Comparison of ENCODE assay signal across 8 mouse cellular contexts in genomic region chr19:5742241-5742641, GRCm38 (mm10). TPM values are rescaled to one million over a fixed set of nuclear protein-coding genes. Genes with fewer than 3 reads are reported as not detected.
DNase-seq lines count a peak whose midpoint lies in the region; ATAC-seq and TF ChIP-seq lines count a peak whose summit lies in the region.

No protein-coding gene starts in this region.

- peak overlapping the region; percentile 90 for H3K9ac ChIP-seq in limb, embryonic 14.5 days (ENCODE audit: low read depth, low read length, severe bottlenecking)
- H3K9ac ChIP-seq in stomach, embryonic 14.5 days (replicated peaks; ENCODE audit: low read depth, low read length) = peak overlapping the region; percentile 89

- ATAC-seq in limb, embryonic 14.5 days (ENCODE audit: low FRiP score, low read depth) = peak; percentile 27; the same call in 1 of the 2 replicates
- 0 out of 2 replicates have a peak, but pooled peaks have one; percentile 28 for ATAC-seq in stomach, embryonic 14.5 days (ENCODE audit: insufficient number of reproducible peaks, insufficient read depth, low FRiP score, low read depth)

- no peak overlapping the region for H3K27ac ChIP-seq in thymus, adult 2 months (ENCODE audit: control insufficient read depth, insufficient read depth, low read length)
- H3K27ac ChIP-seq in limb, embryonic 14.5 days (replicated peaks; ENCODE audit: low read depth, low read length) = peak overlapping the region; percentile 96
- H3K27ac ChIP-seq in stomach, embryonic 14.5 days (ENCODE audit: low read length) = peak overlapping the region; percentile 94

- peak overlapping the region; percentile 78 for H3K4me2 ChIP-seq in limb, embryonic 14.5 days (replicated peaks; ENCODE audit: low read depth, low read length, severe bottlenecking)
- H3K4me2 ChIP-seq in stomach, embryonic 14.5 days (replicated peaks; ENCODE audit: low read depth, low read length) = peak overlapping the region; percentile 98

- no peak for TF ChIP-seq POLR2A in thymus, adult 2 months (IDR thresholded peaks at IDR 0.05; ENCODE audit: control insufficient read depth, extremely low read depth, insufficient read depth, low read length, poor library complexity)
- no peak for TF ChIP-seq POLR2A in limb, embryonic 14.5 days (IDR thresholded peaks at IDR 0.05; ENCODE audit: borderline replicate concordance, extremely low read depth, insufficient read depth, insufficient read length)

- H3K4me1 ChIP-seq in thymus, adult 2 months (replicated peaks; ENCODE audit: control insufficient read depth, insufficient read depth, low read length) = 0 out of 2 replicates have a peak, but pooled peaks cover 3% of the 10 kb centered on the region
- peaks cover 50% of the 10 kb centered on the region for H3K4me1 ChIP-seq in limb, embryonic 14.5 days (ENCODE audit: control insufficient read depth, insufficient read depth, low read length)
- H3K4me1 ChIP-seq in stomach, embryonic 14.5 days (ENCODE audit: control insufficient read depth, insufficient read depth, low read length) = peaks cover 36% of the 10 kb centered on the region

- peak overlapping the region; percentile 20; the same call in 1 of the 2 replicates for H3K4me3 ChIP-seq in thymus, adult 2 months (ENCODE audit: control insufficient read depth, insufficient read depth, low read length)
- peak overlapping the region; percentile 89 for H3K4me3 ChIP-seq in limb, embryonic 14.5 days (replicated peaks; ENCODE audit: low read length)
- H3K4me3 ChIP-seq in stomach, embryonic 14.5 days (ENCODE audit: low read depth, low read length) = peak overlapping the region; percentile 77

- DNase-seq in embryo, embryonic 10 days (ENCODE audit: low spot score) = peak; percentile 39
- DNase-seq in embryo, embryonic 10.5 days (ENCODE audit: low spot score) = no peak
- DNase-seq in thymus, adult 2 months = no peak
- DNase-seq in thymus, postnatal 36 days = no peak
- no peak for DNase-seq in limb, embryonic 14.5 days (ENCODE audit: low spot score)
- no peak for DNase-seq in MN1 (ENCODE audit: low spot score)
- DNase-seq in thymus, postnatal 4 days = no peak

- 18% methylated on average over 32 of the region's 32 CpGs for WGBS in thymus, adult 2 months
- under 1% methylated on average over 29 of the region's 32 CpGs for WGBS in limb, embryonic 14.5 days
- 2% methylated on average over 32 of the region's 32 CpGs for WGBS in stomach, embryonic 14.5 days

- no peak for TF ChIP-seq CTCF in thymus, adult 2 months (IDR thresholded peaks at IDR 0.05; ENCODE audit: borderline replicate concordance, control insufficient read depth, extremely low read depth, insufficient read depth, low read length, poor library complexity)

- no peaks in the 10 kb centered on the region for H3K36me3 ChIP-seq in thymus, adult 2 months (ENCODE audit: control insufficient read depth, insufficient read depth, low read length)
- H3K36me3 ChIP-seq in limb, embryonic 14.5 days (ENCODE audit: control insufficient read depth, insufficient read depth, low read length) = peaks cover 7% of the 10 kb centered on the region
- H3K36me3 ChIP-seq in stomach, embryonic 14.5 days (ENCODE audit: control insufficient read depth, insufficient read depth, low read length) = no peaks in the 10 kb centered on the region

- no peaks in the 10 kb centered on the region for H3K9me3 ChIP-seq in limb, embryonic 14.5 days (ENCODE audit: control insufficient read depth, low read length)
- no peaks in the 10 kb centered on the region for H3K9me3 ChIP-seq in stomach, embryonic 14.5 days (ENCODE audit: control insufficient read depth, low read depth, low read length)

- H3K27me3 ChIP-seq in thymus, adult 2 months (ENCODE audit: control insufficient read depth, insufficient read depth, low read length) = peaks cover 21% of the 10 kb centered on the region; the same call in 1 of the 2 replicates
- peaks cover 5% of the 10 kb centered on the region; the same call in 1 of the 2 replicates for H3K27me3 ChIP-seq in limb, embryonic 14.5 days (ENCODE audit: control insufficient read depth, insufficient read depth, low read length)
- no peaks in the 10 kb centered on the region for H3K27me3 ChIP-seq in stomach, embryonic 14.5 days (ENCODE audit: control insufficient read depth, insufficient read depth, low read length)

RNA-seq across cellular contexts. Expression of gene Ltbp3, which starts 1.5 kb away (rescaled TPM):
- polyA plus RNA-seq in thymus, adult 2 months (2012; rRNA removed) = 29.5 and 37.7 TPM in 2 replicates
- 341 and 441 TPM in 2 replicates for polyA plus RNA-seq in limb, embryonic 14.5 days (2012; rRNA removed)
- 99.8 and 103 TPM in 2 replicates for polyA plus RNA-seq in limb, embryonic 14.5 days (2014; fragmentation: Nextera tagmentation; extraction: Ambion mirVana)
- 33.8 and 35.2 TPM in 2 replicates for polyA plus RNA-seq in stomach, embryonic 14.5 days (2014; fragmentation: Nextera tagmentation; extraction: Ambion mirVana)

RNA-seq across cellular contexts. Expression of gene Fam89b, which starts 12.8 kb away (rescaled TPM):
- polyA plus RNA-seq in thymus, adult 2 months (2012; rRNA removed) = 300 and 312 TPM in 2 replicates
- polyA plus RNA-seq in limb, embryonic 14.5 days (2012; rRNA removed) = 169 and 253 TPM in 2 replicates
- 125 TPM in 2 replicates for polyA plus RNA-seq in limb, embryonic 14.5 days (2014; fragmentation: Nextera tagmentation; extraction: Ambion mirVana)
- 92.4 and 98.4 TPM in 2 replicates for polyA plus RNA-seq in stomach, embryonic 14.5 days (2014; fragmentation: Nextera tagmentation; extraction: Ambion mirVana)

RNA-seq across cellular contexts. Expression of gene Ehbp1l1, which starts 16.1 kb away (rescaled TPM):
- polyA plus RNA-seq in thymus, adult 2 months (2012; rRNA removed) = 55.6 and 61.8 TPM in 2 replicates
- polyA plus RNA-seq in limb, embryonic 14.5 days (2012; rRNA removed) = 51.0 and 51.1 TPM in 2 replicates
- 20.0 and 25.4 TPM in 2 replicates for polyA plus RNA-seq in limb, embryonic 14.5 days (2014; fragmentation: Nextera tagmentation; extraction: Ambion mirVana)
- polyA plus RNA-seq in stomach, embryonic 14.5 days (2014; fragmentation: Nextera tagmentation; extraction: Ambion mirVana) = 36.7 and 37.4 TPM in 2 replicates

RNA-seq across cellular contexts. Expression of gene Scyl1, which starts 29.0 kb away (rescaled TPM):
- 107 and 113 TPM in 2 replicates for polyA plus RNA-seq in thymus, adult 2 months (2012; rRNA removed)
- polyA plus RNA-seq in limb, embryonic 14.5 days (2012; rRNA removed) = 152 and 186 TPM in 2 replicates
- polyA plus RNA-seq in limb, embryonic 14.5 days (2014; fragmentation: Nextera tagmentation; extraction: Ambion mirVana) = 78.4 and 81.1 TPM in 2 replicates
- 67.6 and 72.1 TPM in 2 replicates for polyA plus RNA-seq in stomach, embryonic 14.5 days (2014; fragmentation: Nextera tagmentation; extraction: Ambion mirVana)

RNA-seq across cellular contexts. Expression of gene Kcnk7, which starts 38.1 kb away (rescaled TPM):
- 0.97 and 1.0 TPM in 2 replicates for polyA plus RNA-seq in thymus, adult 2 months (2012; rRNA removed)
- polyA plus RNA-seq in limb, embryonic 14.5 days (2012; rRNA removed) = 0.41 and 0.63 TPM in 2 replicates
- polyA plus RNA-seq in limb, embryonic 14.5 days (2014; fragmentation: Nextera tagmentation; extraction: Ambion mirVana) = 0.65 and 0.81 TPM in 2 replicates
- 0.62 and 0.84 TPM in 2 replicates for polyA plus RNA-seq in stomach, embryonic 14.5 days (2014; fragmentation: Nextera tagmentation; extraction: Ambion mirVana)

Comparison
In these comparisons a context has a peak if more than half of its experiments do, and no peak if none do; other contexts are left out.
1. H3K4me3 ChIP-seq: peak in every context shown above with its lines; median percentile 89 in limb, embryonic 14.5 days; 77 in stomach, embryonic 14.5 days; 20 in thymus, adult 2 months.